Mouse (Mus musculus): Measurements from ENCODE around the gene Mlh1. TPM values are rescaled to one million over a fixed set of nuclear protein-coding genes. Genes with fewer than 3 reads are reported as not detected.

Gene Mlh1
- total RNA-seq (2021), result 10 to 100 TPM; 15.2 to 15.6 TPM

GRCm38 (mm10) chr9:111271434-111272160, at the start of gene Mlh1, which contains the start of gene Epm2aip1:
TSS of gene Mlh1 (minus strand) at chr9:111271791.
TSS of gene Epm2aip1 (plus strand) at chr9:111271929.
- intact Hi-C loops (cut with DNase I), result loop anchor here (10.0 kb wide), 1 partner anchor 277 kb away; the partner anchor contains the start of gene Rtp3
- peak; percentile 98 to 100 for DNase-seq (ENCODE audit: low spot score in 2 of 2)

GRCm38 (mm10) chr9:111320912-111321311, 49.3 kb upstream of the Mlh1 start:
- intact Hi-C loops (cut with DNase I), result loop anchor here (5.0 kb wide), 1 partner anchor 81 kb away; no protein-coding TSS in a partner anchor
- peak in 1 of 2 experiments; percentile 83 for DNase-seq (ENCODE audit: low spot score in 2 of 2)

- DNase-seq (ENCODE audit: low spot score in 2 of 2), result peak; percentile 75 to 79
- intact Hi-C loops (cut with DNase I), result loop anchor here (2.0 kb wide), 1 partner anchor 23 kb away; no protein-coding TSS in a partner anchor
Observed at GRCm38 (mm10) chr9:111314219-111314618, 42.6 kb upstream of the Mlh1 start.

- DNase-seq (ENCODE audit: low spot score in 2 of 2), result no peak
- intact Hi-C loops (cut with DNase I), result loop anchor here (2.0 kb wide), 1 partner anchor 23 kb away; no protein-coding TSS in a partner anchor
Observed at GRCm38 (mm10) chr9:111313793-111314192, 42.2 kb upstream of the Mlh1 start.

- peak in 1 of 2 experiments; percentile 66 for DNase-seq (ENCODE audit: low spot score in 2 of 2)
- intact Hi-C loops (cut with DNase I), result no loop called here
Observed at GRCm38 (mm10) chr9:111313299-111313698, 41.7 kb upstream of the Mlh1 start.

- intact Hi-C loops (cut with DNase I), result no loop called here
- no peak for DNase-seq (ENCODE audit: low spot score in 2 of 2)
Observed at GRCm38 (mm10) chr9:111312442-111313141, 41.0 kb upstream of the Mlh1 start.

GRCm38 (mm10) chr9:111311843-111312441, 40.4 kb upstream of the Mlh1 start:
- DNase-seq (ENCODE audit: low spot score in 2 of 2), result no peak
- intact Hi-C loops (cut with DNase I), result no loop called here

GRCm38 (mm10) chr9:111311031-111311842, 39.6 kb upstream of the Mlh1 start, which contains the start of gene Trank1:
TSS of gene Trank1 (plus strand) at chr9:111311739.
- peak; percentile 60 to 62 for DNase-seq (ENCODE audit: low spot score in 2 of 2)
- intact Hi-C loops (cut with DNase I), result no loop called here

GRCm38 (mm10) chr9:111306142-111306541, 34.6 kb upstream of the Mlh1 start:
- intact Hi-C loops (cut with DNase I), result no loop called here
- DNase-seq (ENCODE audit: low spot score in 2 of 2), result no peak

- DNase-seq (ENCODE audit: low spot score in 2 of 2), result peak; percentile 26 to 80
- intact Hi-C loops (cut with DNase I), result no loop called here
Observed at GRCm38 (mm10) chr9:111304036-111304435, 32.4 kb upstream of the Mlh1 start.

- intact Hi-C loops (cut with DNase I), result no loop called here
- peak; percentile 46 to 47 for DNase-seq (ENCODE audit: low spot score in 2 of 2)
Observed at GRCm38 (mm10) chr9:111302196-111302831, 30.7 kb upstream of the Mlh1 start.

- intact Hi-C loops (cut with DNase I), result no loop called here
- no peak for DNase-seq (ENCODE audit: low spot score in 2 of 2)
Observed at GRCm38 (mm10) chr9:111298606-111299005, 27.0 kb upstream of the Mlh1 start.

GRCm38 (mm10) chr9:111296433-111296832, 24.8 kb upstream of the Mlh1 start:
- intact Hi-C loops (cut with DNase I), result no loop called here
- no peak for DNase-seq (ENCODE audit: low spot score in 2 of 2)

- no peak for DNase-seq (ENCODE audit: low spot score in 2 of 2)
Observed at GRCm38 (mm10) chr9:111295323-111295722, 23.7 kb upstream of the Mlh1 start.

GRCm38 (mm10) chr9:111294911-111295310, 23.3 kb upstream of the Mlh1 start:
- DNase-seq (ENCODE audit: low spot score in 2 of 2), result no peak
- intact Hi-C loops (cut with DNase I), result no loop called here

More at GRCm38 (mm10) chr9:111295323-111295722, 23.7 kb upstream of the Mlh1 start:
- intact Hi-C loops (cut with DNase I), result no loop called here

- intact Hi-C loops (cut with DNase I), result no loop called here
Observed at GRCm38 (mm10) chr9:111293234-111293633, 21.6 kb upstream of the Mlh1 start.

GRCm38 (mm10) chr9:111290539-111291100, 19.0 kb upstream of the Mlh1 start:
- intact Hi-C loops (cut with DNase I), result loop anchor here (2.0 kb wide), 1 partner anchor 24 kb away; no protein-coding TSS in a partner anchor
- peak in 1 of 2 experiments; percentile 34 for DNase-seq (ENCODE audit: low spot score in 2 of 2)

More at GRCm38 (mm10) chr9:111293234-111293633, 21.6 kb upstream of the Mlh1 start:
- DNase-seq (ENCODE audit: low spot score in 2 of 2), result no peak

GRCm38 (mm10) chr9:111289832-111290339, 18.3 kb upstream of the Mlh1 start:
- intact Hi-C loops (cut with DNase I), result loop anchor here (2.0 kb wide), 1 partner anchor 25 kb away; no protein-coding TSS in a partner anchor
- DNase-seq (ENCODE audit: low spot score in 2 of 2), result peak; percentile 94 to 95
